Mouse (Mus musculus): ENCODE results near the gene Hoxb7.

The Hoxb7 gene

GRCm38 (mm10) chr11:96285771-96286738, at the start of gene Hoxb7:
Gene Hoxb7 (plus strand): TSS chr11:96286623.
- peak; percentile 75 for DNase-seq (ENCODE audit: low spot score)

- DNase-seq (ENCODE audit: low spot score): peak; percentile 58
Observed at GRCm38 (mm10) chr11:96240211-96240610, 46.2 kb upstream of the Hoxb7 start.

DNA sequence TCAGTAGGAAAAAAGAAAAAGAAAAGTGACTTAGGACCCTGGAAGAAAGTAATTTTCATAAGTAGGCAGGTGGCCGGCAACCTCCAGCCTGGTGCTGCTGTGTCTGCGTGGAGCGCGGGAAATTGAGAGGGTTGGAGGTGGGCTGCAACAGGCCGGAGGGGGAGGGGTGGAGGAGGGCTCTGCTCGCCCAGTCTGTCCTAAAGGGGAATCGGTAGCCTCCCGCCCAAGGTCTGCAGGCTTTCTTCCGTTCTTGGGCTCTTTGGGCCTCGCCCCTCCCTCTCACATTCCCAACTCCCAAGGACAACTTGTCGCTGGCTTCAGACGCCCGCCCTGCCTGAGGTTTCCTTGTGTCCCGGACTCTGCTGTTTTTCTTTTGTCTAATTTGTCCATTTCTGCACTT, 35.5 kb upstream of the Hoxb7 start:
- no peak for DNase-seq (ENCODE audit: low spot score)

- no peak for DNase-seq (ENCODE audit: low spot score)
Observed at GRCm38 (mm10) chr11:96251480-96252031, 34.9 kb upstream of the Hoxb7 start.

- DNase-seq (ENCODE audit: low spot score): no peak
Observed at GRCm38 (mm10) chr11:96252541-96253120, 33.8 kb upstream of the Hoxb7 start.

DNA sequence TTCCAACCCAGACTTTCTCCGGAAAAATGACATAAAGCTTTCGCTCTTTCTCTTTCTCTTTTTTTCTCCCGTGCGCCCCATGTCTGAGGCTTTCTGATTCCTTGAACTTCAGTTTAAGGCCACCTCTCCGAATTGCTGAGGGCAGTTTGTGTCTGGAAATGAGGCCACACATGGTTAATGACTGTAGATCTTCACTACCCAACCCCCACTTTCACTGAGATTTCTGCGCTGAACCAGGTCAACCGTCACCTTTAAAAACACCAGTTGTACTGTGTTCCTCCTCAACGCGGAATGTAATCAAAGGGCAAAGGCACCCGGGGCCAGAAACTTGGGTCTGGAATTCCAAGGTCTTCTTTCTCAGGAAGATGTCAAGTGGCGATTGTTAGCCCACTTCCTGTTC, 32.2 kb upstream of the Hoxb7 start:
- DNase-seq (ENCODE audit: low spot score): no peak

DNA sequence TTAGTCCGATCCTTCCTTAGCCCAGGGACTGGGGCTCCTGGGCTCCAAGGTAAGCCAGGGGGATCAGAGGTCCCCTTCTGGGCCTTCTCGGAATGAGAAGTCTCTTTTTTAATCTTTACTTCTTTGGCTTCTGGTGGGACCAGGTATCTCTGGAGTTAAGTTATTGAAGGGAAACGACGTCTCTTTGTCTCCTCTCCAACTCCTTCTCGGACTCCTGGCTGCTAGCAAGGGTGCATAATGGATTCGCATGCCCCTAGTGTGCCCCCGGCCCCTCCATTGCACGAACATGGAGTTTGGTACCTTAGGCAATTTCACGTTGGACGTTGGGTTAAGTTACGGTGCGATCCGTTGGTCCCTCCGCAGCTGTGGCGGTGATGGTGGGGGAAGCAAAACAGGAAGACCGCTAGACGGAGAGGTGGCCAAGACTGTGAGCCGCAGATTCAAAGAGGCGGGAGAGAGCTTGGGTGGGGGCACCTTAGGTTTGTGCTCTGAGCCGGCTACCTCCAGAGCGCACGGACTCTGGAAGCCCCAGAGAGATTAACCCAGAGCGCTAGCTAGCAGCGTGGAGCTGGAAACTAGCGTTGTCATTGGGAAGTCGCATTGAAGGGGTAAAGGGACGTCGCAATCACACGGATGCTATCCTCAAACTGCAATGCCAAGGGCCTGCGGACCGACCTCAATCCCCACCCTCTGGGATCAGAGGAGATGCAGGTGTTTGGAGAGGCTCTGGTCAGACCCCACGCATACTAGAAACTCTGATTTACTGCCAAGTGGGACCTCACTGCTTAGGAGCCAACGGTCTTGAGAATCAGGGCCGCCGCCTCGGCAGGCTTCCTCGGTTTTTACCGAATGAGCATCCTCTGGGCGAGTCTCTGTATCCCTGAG, 31.1 kb upstream of the Hoxb7 start:
- DNase-seq (ENCODE audit: low spot score): no peak

DNA sequence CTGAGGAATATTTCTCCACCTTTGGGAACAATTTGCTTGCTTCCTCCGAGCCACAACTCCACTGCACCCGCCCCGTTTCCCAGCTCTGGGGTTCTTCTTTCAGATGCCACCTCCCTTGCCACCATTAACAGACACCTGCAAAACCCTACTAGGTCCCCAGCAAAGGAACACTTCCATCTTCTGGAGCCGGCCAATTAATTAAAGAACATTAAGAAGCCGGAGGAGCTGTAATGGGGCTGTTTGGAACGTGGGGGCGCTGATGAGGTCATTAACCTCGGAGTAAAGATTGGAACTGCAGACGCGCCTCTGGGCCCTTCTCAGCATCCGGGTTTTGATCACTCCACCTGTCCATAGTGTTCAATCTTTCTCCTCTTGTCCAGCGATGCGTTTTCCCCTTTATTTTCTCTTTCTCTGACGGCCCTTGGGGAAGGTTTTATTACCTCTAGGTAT, 30.4 kb upstream of the Hoxb7 start:
- no peak for DNase-seq (ENCODE audit: low spot score)

DNA sequence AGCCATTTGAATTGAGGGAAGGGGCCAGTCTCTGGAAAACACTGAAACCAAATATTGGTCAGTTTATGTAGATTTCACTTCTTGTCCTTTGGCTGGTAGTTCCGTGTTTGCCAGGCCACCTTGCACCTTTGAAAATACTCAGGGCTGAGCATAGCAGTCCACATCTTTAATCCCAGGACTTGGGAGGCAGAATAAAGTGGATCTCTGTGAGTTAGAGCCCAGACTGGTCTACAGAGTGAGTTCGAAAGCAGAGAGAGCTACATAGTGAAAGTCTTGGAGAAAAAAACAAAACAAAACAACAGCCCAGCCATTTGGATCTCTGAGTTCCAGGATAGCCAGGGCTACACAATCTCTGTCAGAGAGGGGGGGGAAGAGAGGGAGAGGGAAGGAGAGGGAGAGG, 29.3 kb upstream of the Hoxb7 start:
- DNase-seq (ENCODE audit: low spot score): no peak

- DNase-seq (ENCODE audit: low spot score): no peak
Observed at GRCm38 (mm10) chr11:96259038-96259437, 27.4 kb upstream of the Hoxb7 start.

- DNase-seq (ENCODE audit: low spot score): no peak
Observed at GRCm38 (mm10) chr11:96259511-96259910, 26.9 kb upstream of the Hoxb7 start.

- no peak for DNase-seq (ENCODE audit: low spot score)
Observed at GRCm38 (mm10) chr11:96260310-96260970, 26.0 kb upstream of the Hoxb7 start.

DNA sequence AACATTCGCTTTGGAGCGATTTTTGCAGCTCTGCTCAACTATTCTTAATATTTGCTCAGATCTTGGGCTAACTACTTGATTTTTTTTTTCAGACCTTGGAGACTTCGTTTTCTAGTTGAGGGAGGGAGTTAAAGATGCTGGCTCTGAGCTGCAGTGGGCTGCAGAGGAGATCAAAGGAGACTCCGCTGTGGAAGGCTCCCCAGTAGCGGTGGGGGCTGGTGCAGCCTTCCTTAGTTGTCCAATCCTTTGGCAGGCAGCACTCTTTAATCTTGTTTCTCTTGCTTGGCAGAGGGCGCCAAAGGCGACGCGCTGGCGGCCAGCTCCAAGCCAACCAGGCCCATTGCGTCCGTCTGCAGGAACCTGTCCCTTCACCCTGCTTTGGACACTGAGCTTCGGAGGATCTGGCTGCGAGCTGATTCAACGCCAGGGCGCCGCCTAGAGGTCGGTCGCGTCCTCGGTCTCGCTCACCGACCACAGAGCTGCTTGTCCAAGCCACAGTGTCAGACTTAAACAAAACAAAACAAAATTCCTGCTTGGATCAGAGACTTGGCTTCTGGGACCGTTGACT, 25.0 kb upstream of the Hoxb7 start:
- peak; percentile 83 for DNase-seq (ENCODE audit: low spot score)

- no peak for DNase-seq (ENCODE audit: low spot score)
Observed at GRCm38 (mm10) chr11:96262262-96262830, 24.1 kb upstream of the Hoxb7 start.

GRCm38 (mm10) chr11:96263636-96264389, 22.6 kb upstream of the Hoxb7 start:
- DNase-seq (ENCODE audit: low spot score): no peak

GRCm38 (mm10) chr11:96264390-96265020, 21.9 kb upstream of the Hoxb7 start:
- no peak for DNase-seq (ENCODE audit: low spot score)

DNA sequence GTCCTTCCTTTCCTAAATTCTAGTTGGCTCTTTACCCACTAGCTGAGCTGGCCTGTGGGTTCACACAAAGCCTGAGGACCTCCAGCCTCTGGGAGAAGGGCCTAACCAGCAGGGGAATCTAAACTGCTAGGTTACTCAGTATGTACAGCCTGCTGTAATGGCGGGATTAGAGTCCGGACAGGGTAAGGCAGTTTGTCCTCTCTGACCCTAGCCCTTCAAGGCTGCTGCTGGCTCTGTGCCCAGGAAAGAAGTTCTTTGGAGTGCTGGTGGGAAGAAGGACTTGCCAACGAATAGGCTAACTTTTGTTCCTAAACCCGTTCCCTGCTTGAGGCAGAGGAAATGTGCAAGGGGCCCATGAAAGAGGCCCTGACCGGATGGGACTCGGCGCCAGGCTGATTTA, 20.5 kb upstream of the Hoxb7 start:
- no peak for DNase-seq (ENCODE audit: low spot score)

GRCm38 (mm10) chr11:96267021-96267920, 19.2 kb upstream of the Hoxb7 start:
- no peak for DNase-seq (ENCODE audit: low spot score)

Data from urinary bladder, postnatal 14 days (tissue).